Mouse (Mus musculus) adrenal gland, postnatal 10 days (tissue): Measurements from ENCODE around the gene Prss38. TPM values are rescaled to one million over a fixed set of nuclear protein-coding genes. Genes with fewer than 3 reads are reported as not detected.
A peak's percentile ranks its signal among the peaks of the same experiment; 100 is the strongest.
"Not testable (repeated sequence)": the region's sequence is repeated elsewhere in the genome, so short reads cannot be mapped to it uniquely, and the experiment has no call there.

ENCODE experiments used
- DNase-seq: peaks from one replicate; pipeline ENCODE4 v3.0.0; 2021; ENCODE audit warnings: mixed read lengths
- total RNA-seq, 2 experiments: library from RNA; stranded (reverse); gene quantifications; 2 replicates each; pipeline ENCODE4 v1.2.3; 2021

Prss38 gene
- total RNA-seq, 2 experiments from 2014 or later: not detected

- DNase-seq: no peak
Measured at GRCm38 (mm10) chr11:59377999-59378398, 2.5 kb upstream of the Prss38 start.

GRCm38 (mm10) chr11:59369848-59370247 is 5.6 kb downstream of the Prss38 start:
- no peak for DNase-seq

GRCm38 (mm10) chr11:59367955-59368354 is 7.5 kb downstream of the Prss38 start:
- DNase-seq: not testable (repeated sequence)

- DNase-seq: no peak
Measured at GRCm38 (mm10) chr11:59366633-59367032, 8.8 kb downstream of the Prss38 start.

- no peak for DNase-seq
Measured at GRCm38 (mm10) chr11:59366031-59366430, 9.4 kb downstream of the Prss38 start.

GRCm38 (mm10) chr11:59364417-59364816 is 11.0 kb downstream of the Prss38 start:
- DNase-seq: no peak

- DNase-seq: no peak
Measured at GRCm38 (mm10) chr11:59364007-59364406, 11.4 kb downstream of the Prss38 start.

- no peak for DNase-seq
Measured at GRCm38 (mm10) chr11:59361291-59361690, 14.2 kb downstream of the Prss38 start.

GRCm38 (mm10) chr11:59356874-59357289 is 18.6 kb downstream of the Prss38 start:
- no peak for DNase-seq

GRCm38 (mm10) chr11:59354793-59355192 is 20.7 kb downstream of the Prss38 start:
- DNase-seq: no peak

GRCm38 (mm10) chr11:59350326-59350725 is 25.1 kb downstream of the Prss38 start:
- no peak for DNase-seq

GRCm38 (mm10) chr11:59346166-59346910 is 29.1 kb downstream of the Prss38 start:
- peak; percentile 55 for DNase-seq

- no peak for DNase-seq
Measured at GRCm38 (mm10) chr11:59342956-59343355, 32.5 kb downstream of the Prss38 start.

GRCm38 (mm10) chr11:59338736-59339120 is 36.7 kb downstream of the Prss38 start:
- DNase-seq: no peak

- peak; percentile 18 for DNase-seq
Measured at GRCm38 (mm10) chr11:59337955-59338735, 37.3 kb downstream of the Prss38 start.

- no peak for DNase-seq
Measured at GRCm38 (mm10) chr11:59336381-59336780, 39.1 kb downstream of the Prss38 start.

GRCm38 (mm10) chr11:59335942-59336341 is 39.5 kb downstream of the Prss38 start:
- DNase-seq: no peak

GRCm38 (mm10) chr11:59335150-59335549 is 40.3 kb downstream of the Prss38 start:
- DNase-seq: no peak

GRCm38 (mm10) chr11:59332938-59333337 is 42.5 kb downstream of the Prss38 start:
- no peak for DNase-seq

GRCm38 (mm10) chr11:59331167-59331869 is 44.1 kb downstream of the Prss38 start:
- DNase-seq: no peak

- DNase-seq: peak; percentile 79
Measured at GRCm38 (mm10) chr11:59330560-59330959, 44.9 kb downstream of the Prss38 start.

GRCm38 (mm10) chr11:59329616-59330015 is 45.8 kb downstream of the Prss38 start:
- no peak for DNase-seq

- DNase-seq: no peak
Measured at GRCm38 (mm10) chr11:59327625-59328024, 47.8 kb downstream of the Prss38 start.
